Mouse (Mus musculus) left cerebral cortex, adult 18-20 months (tissue): Measurements from ENCODE around the gene Daam2. TPM values are rescaled to one million over a fixed set of nuclear protein-coding genes. Genes with fewer than 3 reads are reported as not detected.

Source experiments
- DNase-seq, 2 experiments: peaks; one replicate each; pipeline ENCODE4 v3.0.0; 2021 to 2022; ENCODE audit warnings: low spot score in 2 of 2, mixed read lengths in 1 of 2
- total RNA-seq, 2 experiments: library from RNA; stranded (reverse); gene quantifications; 2 replicates each; pipeline ENCODE4 v1.2.3; 2021

The Daam2 gene
- total RNA-seq, 2 experiments from 2014 or later, result 40.7 to 45.9 TPM

GRCm38 (mm10) chr17:49434236-49434635 is 129.9 kb downstream of the Daam2 start:
- no peak for DNase-seq

GRCm38 (mm10) chr17:49433071-49433470 is 131.1 kb downstream of the Daam2 start:
- DNase-seq, result no peak

- no peak for DNase-seq
Measured at GRCm38 (mm10) chr17:49432071-49432711, 132.0 kb downstream of the Daam2 start.

- no peak for DNase-seq
Measured at GRCm38 (mm10) chr17:49431176-49431575, 133.0 kb downstream of the Daam2 start.

- DNase-seq, result no peak
Measured at GRCm38 (mm10) chr17:49430136-49430535, 134.0 kb downstream of the Daam2 start.

- no peak for DNase-seq
Measured at GRCm38 (mm10) chr17:49429471-49430129, 134.5 kb downstream of the Daam2 start.

GRCm38 (mm10) chr17:49428751-49429415 is 135.3 kb downstream of the Daam2 start:
- no peak for DNase-seq

- peak; percentile 93 to 95 for DNase-seq
Measured at GRCm38 (mm10) chr17:49428239-49428688, 135.9 kb downstream of the Daam2 start, which contains the start of gene Mocs1. Mocs1 (plus strand) TSS chr17:49428362.

- DNase-seq, result no peak
Measured at GRCm38 (mm10) chr17:49427631-49428238, 136.4 kb downstream of the Daam2 start.

GRCm38 (mm10) chr17:49423872-49424271 is 140.3 kb downstream of the Daam2 start:
- DNase-seq, result no peak

- DNase-seq, result no peak
Measured at GRCm38 (mm10) chr17:49423067-49423325, 141.1 kb downstream of the Daam2 start.

GRCm38 (mm10) chr17:49422286-49423066 is 141.7 kb downstream of the Daam2 start:
- no peak for DNase-seq

GRCm38 (mm10) chr17:49419813-49420212 is 144.3 kb downstream of the Daam2 start:
- DNase-seq, result no peak

- no peak for DNase-seq
Measured at GRCm38 (mm10) chr17:49416228-49416627, 147.9 kb downstream of the Daam2 start.

GRCm38 (mm10) chr17:49413554-49413953 is 150.6 kb downstream of the Daam2 start:
- DNase-seq, result no peak

GRCm38 (mm10) chr17:49412974-49413373 is 151.2 kb downstream of the Daam2 start:
- no peak for DNase-seq

Other genes starting within 250 kb of the Daam2 start
- 10 to 100 TPM; 14.6 to 15.2 TPM for gene Mocs1, start 136.0 kb downstream of the Daam2 start, total RNA-seq
- gene Kif6, start 50.8 kb upstream of the Daam2 start, total RNA-seq, result 1 to 10 TPM; 2.3 to 4.1 TPM